Mouse (Mus musculus) erythroid progenitor cell, adult 5-6 weeks (primary cell): ENCODE results near the gene Sppl3. TPM values are rescaled to one million over a fixed set of nuclear protein-coding genes. Genes with fewer than 3 reads are reported as not detected.

ENCODE experiments used
- ATAC-seq: replicated peaks from 2 replicates; pipeline ENCODE4 v1.8.0; 2016; ENCODE audit warnings: moderate number of reproducible peaks, mild to moderate bottlenecking, moderate TSS enrichment, inconsistent platforms; ENCODE audit not compliant: poor library complexity, low FRiP score, severe bottlenecking
- total RNA-seq, 2 experiments: library from RNA; stranded (forward) in 1 of 2; stranded (reverse) in 1 of 2; fragments of 150-400 nt in 1 of 2; fragments of 186-747, 209-891 nt in 1 of 2; gene quantifications; 2 replicates each; pipeline versions ENCODE4 v1.2.3 to v1.2.4; 2015 to 2017; ENCODE audit warnings: low replicate concordance in 2 of 2

Gene Sppl3
- total RNA-seq, 2 experiments from 2014 or later: 69.2 to 73.7 TPM

GRCm38 (mm10) chr5:115029509-115029908 lies 18.6 kb downstream of the Sppl3 start:
- no peak for ATAC-seq

DNA sequence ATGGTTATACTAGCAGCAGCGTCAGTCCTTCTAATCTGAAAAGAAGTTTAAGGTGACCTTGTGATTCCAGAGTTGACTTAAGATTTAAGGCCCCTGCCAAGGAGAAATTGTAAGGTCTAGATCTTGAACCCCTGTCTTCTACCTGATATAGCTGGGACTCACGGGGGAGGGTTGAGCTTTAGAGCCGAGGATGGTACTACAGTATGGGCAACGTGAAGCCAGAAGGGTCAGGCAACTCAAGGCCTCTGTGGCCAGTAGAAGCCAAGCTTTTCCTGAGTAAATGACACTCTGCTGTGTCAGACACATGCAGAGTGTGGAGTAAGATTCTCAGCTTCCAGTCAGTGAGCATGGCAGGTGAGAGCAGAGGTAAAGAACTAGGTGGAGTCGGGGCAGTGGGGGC lies 20.6 kb downstream of the Sppl3 start:
- ATAC-seq: no peak

GRCm38 (mm10) chr5:115032620-115033019 lies 21.7 kb downstream of the Sppl3 start:
- ATAC-seq: no peak

GRCm38 (mm10) chr5:115035217-115035616 lies 24.3 kb downstream of the Sppl3 start:
- no peak for ATAC-seq

DNA sequence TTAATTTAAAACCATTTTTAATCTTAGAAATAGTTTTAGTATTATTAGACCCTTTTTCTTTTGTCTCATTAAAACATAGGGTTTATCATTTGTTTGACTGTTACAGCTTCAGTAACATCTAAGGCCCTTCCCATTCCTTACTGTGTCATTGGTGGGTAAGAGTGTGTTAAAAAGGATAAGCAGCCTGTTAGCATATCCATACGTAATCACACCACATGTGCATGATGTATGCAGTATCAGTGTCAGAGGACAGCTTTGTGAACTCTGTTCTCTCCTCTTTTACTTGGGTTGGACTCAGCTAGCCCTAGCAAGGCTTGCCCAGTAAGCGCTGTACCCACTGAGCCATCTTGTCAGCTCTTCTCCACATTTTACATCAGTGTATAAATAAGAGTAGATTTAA lies 26.2 kb downstream of the Sppl3 start:
- ATAC-seq: no peak

DNA sequence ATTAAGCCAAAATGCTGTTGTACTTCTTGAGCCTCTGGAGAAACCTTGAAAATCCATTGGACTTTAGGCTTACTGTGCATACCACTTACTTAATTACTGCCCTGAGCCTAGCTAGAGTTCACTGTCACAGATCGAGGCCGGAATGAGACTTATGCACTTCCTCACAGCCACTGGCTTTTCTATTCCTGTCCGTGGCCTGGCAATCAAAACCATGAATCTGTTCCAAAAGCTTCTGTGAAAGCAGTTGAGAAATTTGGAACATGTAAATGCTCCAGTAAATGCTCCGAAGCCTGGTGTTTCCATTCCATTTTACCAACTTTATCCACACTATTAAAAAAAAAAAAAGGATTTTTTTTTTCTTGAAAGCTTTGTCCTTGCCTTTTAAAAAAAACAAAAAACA lies 29.8 kb downstream of the Sppl3 start:
- ATAC-seq: no peak

DNA sequence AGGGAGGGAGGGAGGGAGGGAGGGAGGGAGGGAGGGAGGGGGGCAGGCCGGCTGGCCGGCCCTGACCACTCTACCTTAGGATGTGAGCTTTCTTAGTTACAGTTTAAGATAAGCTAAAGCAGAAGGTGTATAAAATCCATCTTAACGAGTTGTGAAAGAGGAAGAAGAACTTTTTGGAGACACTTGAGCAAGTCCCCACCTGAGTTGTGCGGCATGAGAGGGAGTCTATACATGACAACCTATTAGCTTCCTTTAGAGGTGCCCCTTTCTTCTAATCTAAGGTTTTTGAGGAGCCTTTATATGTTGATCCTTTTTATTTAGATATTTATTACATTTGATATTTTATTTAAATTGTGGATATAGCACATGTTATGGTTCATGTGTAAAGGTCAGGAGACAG lies 32.7 kb downstream of the Sppl3 start:
- no peak for ATAC-seq

DNA sequence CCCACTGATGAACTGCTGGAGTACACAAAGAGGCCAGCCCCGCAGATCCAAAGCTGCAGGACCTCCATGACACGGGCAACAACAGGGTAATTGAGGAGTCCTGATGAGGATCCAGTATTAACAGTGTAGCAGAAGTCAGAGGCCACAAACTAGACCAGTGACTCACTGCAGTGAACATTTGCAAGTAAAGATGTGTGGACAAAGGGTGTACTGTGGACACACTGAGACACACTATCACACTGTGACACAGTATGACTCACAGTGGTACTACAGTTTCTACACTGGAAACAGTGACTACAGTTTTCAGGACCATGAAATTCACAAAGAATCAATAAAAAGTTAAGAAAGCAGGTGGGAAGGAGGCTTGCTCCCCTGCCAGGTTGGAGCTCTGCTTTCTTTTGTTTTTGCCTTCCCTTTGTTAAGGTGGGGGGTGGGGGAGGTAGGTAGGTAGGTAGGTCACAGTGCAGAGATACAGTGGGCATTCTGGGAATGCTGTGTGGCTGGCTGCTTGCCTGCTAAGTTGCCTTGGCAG lies 34.3 kb downstream of the Sppl3 start:
- ATAC-seq: no peak

DNA sequence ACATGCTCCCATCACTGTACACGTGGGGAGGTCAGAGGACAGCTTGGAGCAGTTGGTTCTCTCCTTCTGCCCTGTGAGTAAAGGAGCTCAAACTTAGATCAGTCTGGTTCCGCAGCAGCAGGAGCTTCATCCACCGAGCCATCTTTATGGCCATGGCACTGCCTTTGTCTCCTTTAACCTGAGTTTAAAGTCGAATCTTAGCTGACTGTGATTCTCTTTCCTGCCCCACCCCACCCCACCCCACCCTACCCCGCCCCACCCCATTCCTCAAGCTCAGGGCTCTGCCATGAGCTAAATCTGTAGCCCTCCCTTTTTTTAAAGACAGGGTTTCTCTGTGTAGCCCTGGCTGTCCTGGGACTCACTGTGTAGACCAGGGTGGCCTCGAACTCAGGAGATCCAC lies 38.8 kb downstream of the Sppl3 start:
- no peak for ATAC-seq

- no peak for ATAC-seq
Observed at GRCm38 (mm10) chr5:115050776-115051175, 39.8 kb downstream of the Sppl3 start.

DNA sequence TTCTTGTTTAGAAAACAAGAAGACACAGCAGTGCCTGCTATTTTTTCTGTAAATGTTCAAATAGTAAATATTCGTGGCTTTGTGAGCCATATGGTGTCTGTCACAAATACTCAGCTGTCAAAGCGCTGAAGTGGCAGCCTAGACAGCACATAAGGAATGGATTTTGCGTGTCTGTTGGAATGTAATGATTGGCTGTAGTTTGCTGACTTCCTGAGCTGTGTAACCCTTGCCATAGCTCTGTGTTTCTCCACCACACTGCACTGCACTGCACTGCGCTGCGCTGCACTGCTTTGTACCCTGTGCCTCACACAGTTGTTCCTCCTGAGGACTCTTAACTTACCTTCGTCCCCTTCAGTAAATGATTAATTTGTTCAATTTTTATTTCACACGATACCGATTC lies 41.6 kb downstream of the Sppl3 start:
- no peak for ATAC-seq

DNA sequence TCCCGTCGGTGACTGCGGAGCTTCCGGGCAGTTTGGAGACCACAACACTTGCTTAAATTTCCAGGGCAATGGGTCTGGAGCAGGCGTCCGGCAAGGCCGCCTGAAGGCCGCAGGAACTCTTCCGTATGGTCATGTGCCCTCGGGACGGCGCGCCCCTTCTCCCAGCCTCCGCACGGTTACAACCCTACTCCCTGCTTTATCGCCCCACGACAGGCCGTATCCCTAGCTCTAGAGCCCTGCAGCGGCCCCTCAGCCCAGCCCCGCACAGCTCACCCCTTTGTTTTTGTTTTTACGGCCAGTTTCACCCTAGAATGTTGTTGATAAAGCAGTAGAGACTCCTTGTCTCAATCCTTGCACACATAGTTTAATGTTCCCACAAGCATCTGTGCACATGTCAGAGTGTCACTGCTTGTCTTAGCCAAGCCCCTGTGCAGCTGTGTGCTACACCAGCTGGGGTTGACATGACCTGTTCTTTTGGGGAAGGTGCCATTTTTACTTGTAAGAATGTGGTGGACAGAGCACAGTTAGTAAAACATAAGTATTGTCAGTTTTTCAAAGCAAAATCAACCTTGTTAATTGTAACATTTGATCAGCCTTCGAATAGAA lies 43.0 kb downstream of the Sppl3 start:
- ATAC-seq: no peak

DNA sequence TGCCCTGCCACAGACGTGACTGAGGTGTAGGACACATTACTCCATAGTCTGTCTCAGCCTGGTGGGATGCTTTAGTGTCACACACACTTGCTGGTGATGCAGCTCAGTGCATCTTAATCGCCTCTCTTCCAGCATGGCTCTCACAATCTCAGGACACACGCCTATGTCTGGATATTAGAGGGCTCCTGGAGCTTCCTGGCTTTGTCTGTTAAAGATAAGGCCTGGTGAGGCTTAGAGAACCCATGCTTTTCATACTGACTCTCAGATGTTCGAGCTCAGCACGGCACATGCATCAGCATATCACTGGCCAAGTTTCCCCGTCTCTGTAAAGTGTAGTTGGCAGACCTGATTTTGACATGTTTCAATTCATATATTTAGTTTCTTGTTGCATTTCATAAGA lies 44.5 kb downstream of the Sppl3 start:
- peak; percentile 62 for ATAC-seq

DNA sequence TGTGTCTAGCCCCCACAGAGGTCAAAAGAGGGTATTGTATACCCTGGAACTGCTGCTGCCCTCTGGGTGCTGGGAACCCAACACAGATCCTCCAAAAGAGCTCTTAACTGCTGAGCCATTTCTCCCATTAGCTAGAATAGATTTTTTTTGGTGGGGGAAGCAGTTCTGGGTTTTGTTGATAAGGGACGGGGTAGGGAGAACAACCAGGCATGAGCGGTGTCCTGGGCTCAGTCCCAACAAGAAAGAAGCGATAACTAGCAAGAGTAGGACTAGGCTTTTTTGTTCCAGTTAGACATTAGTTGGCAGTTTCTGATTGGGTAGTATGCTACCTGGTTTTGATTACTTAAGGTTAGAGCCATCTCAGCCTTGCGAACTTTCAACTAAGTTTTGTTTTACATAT lies 46.2 kb downstream of the Sppl3 start:
- ATAC-seq: peak; percentile 77

DNA sequence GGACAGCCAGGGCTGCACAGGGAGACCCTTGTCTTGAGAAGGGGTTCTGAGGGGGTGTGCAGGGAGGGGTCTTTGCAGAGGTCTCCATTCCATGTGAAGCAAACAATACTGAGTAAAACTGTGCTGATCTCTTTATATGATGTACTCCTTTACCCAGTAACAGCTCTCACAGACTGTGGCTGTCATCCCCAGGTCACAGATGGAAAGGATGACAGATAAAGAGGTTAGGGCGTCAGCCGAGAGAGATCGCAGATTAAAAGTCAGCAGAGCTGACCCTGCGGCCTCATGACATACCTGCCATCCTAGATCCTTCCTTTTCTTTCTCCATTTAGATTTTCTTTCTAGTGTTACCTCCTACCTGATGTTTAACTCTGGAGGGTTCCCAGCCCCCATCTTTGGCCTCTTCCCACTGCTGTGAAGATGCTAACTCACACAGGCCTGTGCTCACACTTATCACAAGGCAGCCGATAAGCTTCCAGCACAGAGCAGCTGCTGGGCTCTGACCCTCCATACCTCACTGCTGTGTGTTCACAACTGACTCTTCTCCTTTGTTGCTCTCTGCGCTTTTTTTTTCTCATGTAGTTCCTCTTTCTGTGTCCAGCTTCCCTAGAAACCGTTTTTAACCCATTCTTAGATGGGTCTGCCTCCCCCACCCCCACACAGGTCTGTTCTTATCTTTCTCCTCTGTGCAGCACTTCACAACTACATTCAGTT lies 47.8 kb downstream of the Sppl3 start:
- peak; percentile 61 for ATAC-seq

- ATAC-seq: no peak
Observed at GRCm38 (mm10) chr5:115060067-115060695, 49.2 kb downstream of the Sppl3 start.

- no peak for ATAC-seq
Observed at GRCm38 (mm10) chr5:115060977-115061376, 50.0 kb downstream of the Sppl3 start.

GRCm38 (mm10) chr5:115062566-115062965 lies 51.6 kb downstream of the Sppl3 start:
- no peak for ATAC-seq

- ATAC-seq: no peak
Observed at GRCm38 (mm10) chr5:115063391-115063790, 52.5 kb downstream of the Sppl3 start.

- ATAC-seq: no peak
Observed at GRCm38 (mm10) chr5:115066245-115066644, 55.3 kb downstream of the Sppl3 start.
